Mouse (Mus musculus) gonadal fat pad, adult 2 months (tissue): ENCODE data around the gene Ube2u. TPM values are rescaled to one million over a fixed set of nuclear protein-coding genes. Genes with fewer than 3 reads are reported as not detected.
A peak's percentile ranks its signal among the peaks of the same experiment; 100 is the strongest.

Source experiments
- DNase-seq: peaks from one replicate; pipeline ENCODE4 v3.0.0-alpha.2; 2012; ENCODE audit warnings: low read depth
- polyA plus RNA-seq: library from polyadenylated mRNA; depleted of rRNA; stranded (reverse); fragments of >200 nt; gene quantifications from 2 replicates; pipeline ENCODE4 v1.2.3, GENCODE M21; 2012

Ube2u gene
- polyA plus RNA-seq, 1 experiment = 0.09 TPM

- no peak for DNase-seq
These were observed 69.3 kb downstream of the Ube2u start for GRCm38 (mm10) chr4:100547905-100548304.

GRCm38 (mm10) chr4:100553296-100553695 lies 74.6 kb downstream of the Ube2u start:
- no peak for DNase-seq

GRCm38 (mm10) chr4:100588236-100589206 lies 109.9 kb downstream of the Ube2u start:
- peak; percentile 3 for DNase-seq

DNA sequence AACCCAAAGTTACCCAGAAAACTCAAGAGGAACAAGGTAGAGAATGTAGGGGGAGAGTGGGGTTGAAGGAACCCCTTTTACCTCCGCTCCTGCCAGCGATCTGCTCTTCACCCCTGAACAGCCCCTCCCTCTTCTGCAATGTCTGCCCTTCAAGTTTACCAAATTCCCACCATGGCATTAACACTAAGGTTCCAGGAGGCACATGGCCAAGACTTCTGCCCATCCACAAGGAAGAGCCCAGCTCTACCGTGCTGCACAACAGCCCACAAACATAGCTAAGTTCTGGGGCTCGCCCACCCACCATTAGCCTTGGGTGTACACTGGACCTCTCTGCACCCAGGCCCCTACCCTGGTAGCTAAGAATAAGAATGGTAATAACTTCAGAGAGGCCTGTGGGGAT lies 117.1 kb downstream of the Ube2u start:
- DNase-seq = no peak

- no peak for DNase-seq
These were observed 118.0 kb downstream of the Ube2u start for GRCm38 (mm10) chr4:100596630-100597029.

GRCm38 (mm10) chr4:100597049-100597448 lies 118.4 kb downstream of the Ube2u start:
- DNase-seq = no peak
